Mouse (Mus musculus): ENCODE data around the gene Mettl26. TPM values are rescaled to one million over a fixed set of nuclear protein-coding genes. Genes with fewer than 3 reads are reported as not detected.

The Mettl26 gene
- total RNA-seq, 2 experiments from 2014 or later: 37.6 to 40.3 TPM

DNA sequence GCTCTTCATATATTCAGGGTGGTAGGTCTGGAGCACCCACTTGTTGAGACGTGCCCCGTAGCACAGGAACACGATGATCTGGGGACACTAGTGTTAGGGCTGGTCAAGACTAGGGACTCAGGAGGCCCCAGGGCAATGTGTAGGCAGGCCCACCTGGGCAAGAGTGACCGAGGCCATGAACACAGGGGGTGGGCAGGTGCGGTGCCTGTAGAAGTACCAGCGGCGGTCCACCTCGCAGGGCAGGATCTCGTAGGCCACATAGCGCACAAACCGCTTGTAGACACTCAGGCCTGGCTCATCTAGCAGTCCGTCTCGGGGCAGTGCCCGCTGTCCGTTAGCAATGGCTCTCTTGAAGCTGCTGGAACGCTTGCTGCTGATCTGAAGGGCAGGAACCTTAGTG is 39.1 kb upstream of the Mettl26 start:
- no peak for DNase-seq (ENCODE audit: low spot score in 2 of 2)
- intact Hi-C loops (cut with DNase I): no loop called here

DNA sequence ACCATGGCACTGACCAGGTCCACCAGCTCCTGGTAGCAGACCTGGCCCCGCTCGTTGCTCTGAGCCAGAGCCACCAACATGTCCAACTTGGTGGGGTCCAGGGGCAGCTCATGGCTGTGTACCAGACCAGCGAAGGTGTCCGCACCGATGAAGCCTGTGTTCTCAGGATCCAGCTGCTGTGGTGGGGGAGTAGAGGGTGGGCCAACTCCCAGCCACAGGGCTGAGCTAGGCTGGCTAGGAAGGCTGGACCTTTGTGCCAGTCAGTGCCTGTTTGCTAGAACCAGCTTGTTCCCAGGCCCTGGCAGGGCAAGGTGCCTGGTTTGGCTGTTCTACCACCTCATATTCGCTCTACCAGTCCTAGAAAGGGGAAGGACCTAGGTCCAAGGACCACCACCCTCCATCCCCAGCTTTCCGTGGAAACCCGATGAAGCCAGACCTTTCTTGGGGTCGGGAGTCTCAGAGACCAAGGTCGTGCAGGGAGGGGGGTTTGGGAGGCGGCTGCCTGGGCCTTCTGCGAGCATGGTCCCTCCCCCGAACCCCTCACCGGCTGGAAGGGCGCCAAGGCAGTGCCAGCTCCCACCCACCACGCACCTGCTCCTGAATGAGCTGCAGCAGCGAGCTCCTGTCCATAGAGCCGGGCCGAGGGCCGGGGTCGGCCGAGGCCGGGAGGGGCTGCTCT is 38.3 kb upstream of the Mettl26 start:
- intact Hi-C loops (cut with DNase I): no loop called here
- DNase-seq (ENCODE audit: low spot score in 2 of 2): no peak

DNA sequence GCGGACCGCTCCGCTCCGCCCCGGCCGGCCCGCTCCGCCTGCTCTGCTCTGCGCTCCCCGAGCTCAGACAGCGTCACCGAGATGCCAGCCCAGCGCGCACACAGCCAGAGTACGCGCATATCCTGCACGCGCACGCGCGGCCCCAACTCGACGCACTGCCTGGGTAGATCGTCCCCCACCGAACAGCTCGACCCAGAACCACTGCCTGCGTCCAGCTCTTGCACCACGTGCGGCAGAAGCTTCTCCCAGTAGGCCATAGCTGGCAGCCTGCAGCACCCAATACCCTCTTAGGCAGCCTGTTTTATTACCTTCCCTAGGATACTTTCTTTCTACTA is 37.8 kb upstream of the Mettl26 start, which contains the start of gene Rhbdl1:
Gene Rhbdl1, minus strand, starts transcription at position 220 of the 335 bp plus-strand sequence.
- intact Hi-C loops (cut with DNase I): no loop called here
- DNase-seq (ENCODE audit: low spot score in 2 of 2): peak; percentile 90 to 93

DNA sequence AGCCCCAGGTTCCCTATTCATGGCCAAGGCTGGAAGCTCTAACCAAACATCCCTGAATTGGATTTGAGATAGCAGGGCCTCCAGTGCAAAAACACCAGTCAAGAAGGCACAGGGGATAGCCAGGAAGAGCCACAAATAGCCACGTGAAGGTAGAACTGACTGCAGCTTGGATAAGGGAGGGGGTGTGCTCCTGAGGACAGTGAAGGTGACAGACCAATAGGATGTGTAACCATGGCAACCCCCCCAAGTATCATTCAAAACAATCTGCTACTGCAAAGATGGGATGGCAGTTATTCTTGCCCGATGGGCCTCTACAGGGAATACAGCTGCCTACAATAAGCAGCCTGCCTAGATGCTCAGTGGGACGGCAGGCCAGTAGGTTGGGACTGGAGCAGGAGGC is 37.3 kb upstream of the Mettl26 start:
- intact Hi-C loops (cut with DNase I): no loop called here
- DNase-seq (ENCODE audit: low spot score in 2 of 2): peak in 1 of 2 experiments; percentile 67

DNA sequence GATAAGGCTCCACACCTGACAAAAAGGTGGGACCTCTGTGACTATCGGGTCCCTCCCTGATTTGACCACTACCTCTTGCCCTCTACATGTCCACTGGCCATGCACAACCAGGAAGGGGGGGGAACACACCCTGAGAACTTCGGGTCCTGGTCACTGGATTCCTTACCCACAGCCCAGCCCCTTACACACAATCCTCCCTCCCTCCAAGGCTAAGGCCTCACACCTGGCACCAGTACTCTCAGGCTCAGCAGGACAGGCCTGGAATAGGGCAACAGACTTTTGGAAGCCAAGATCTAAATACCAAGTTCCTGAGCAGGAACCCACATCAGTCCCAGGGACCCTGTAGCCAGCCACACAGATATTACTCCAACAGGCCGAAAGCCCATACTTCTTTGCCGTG is 36.0 kb upstream of the Mettl26 start:
- DNase-seq (ENCODE audit: low spot score in 2 of 2): no peak

DNA sequence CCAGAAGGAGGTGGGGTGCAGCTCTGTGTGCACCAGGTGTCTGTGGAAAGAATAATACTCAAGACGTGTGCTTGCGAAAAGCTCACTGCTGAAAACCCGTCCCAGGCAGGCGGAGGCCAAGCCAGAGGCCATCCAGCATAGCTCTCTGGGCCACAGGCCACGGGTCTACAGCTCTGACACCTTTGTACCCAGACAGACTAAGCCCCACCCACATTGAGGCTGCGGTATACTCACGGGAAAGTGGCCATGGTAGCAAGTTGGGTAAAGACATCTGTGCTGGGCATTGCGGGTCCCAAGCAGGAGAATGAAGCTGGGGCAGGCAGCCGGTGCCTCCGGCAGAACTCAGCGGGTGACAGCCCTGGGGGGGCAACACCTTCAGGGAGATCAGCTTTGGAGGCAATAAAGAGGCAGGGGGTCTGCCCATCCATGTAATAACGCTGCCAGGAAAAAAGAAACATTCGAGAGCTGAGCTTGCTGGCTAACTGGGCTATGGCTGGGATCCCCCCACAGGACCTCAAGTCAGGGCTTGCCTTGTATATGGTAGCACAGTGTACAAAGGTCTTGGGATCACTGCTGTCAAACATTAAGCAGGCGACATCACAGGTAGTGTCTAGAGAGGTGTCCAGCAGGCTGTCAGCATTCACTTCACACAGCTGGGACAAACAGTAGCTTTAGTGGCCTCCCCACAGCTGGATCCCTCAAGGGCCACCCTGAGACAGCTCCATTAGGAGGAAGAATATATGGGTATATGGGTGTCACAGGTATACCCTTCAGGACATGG is 35.2 kb upstream of the Mettl26 start:
- no peak for DNase-seq (ENCODE audit: low spot score in 2 of 2)
- intact Hi-C loops (cut with DNase I): no loop called here

More for the DNA sequence above, 36.0 kb upstream of the Mettl26 start:
- intact Hi-C loops (cut with DNase I): no loop called here

DNA sequence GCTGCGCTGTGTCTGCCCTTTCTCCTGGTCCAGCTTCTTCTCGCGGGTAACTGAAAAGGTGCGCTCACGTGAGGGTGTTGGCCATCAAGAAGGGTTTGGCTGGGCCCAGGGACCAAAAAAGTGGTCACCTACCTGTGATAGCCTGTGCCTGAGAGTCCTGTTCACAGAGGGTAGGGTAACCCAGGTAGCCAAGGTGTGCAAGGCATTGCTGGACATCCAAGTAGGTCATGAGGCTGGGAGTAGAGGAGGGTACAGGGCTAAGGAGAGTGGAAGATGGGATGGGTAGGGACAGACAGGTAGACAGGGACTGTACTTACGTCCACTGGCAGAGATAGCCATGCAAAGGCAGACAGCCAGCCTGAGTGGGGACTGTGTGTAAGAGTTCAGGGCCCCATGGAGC is 34.4 kb upstream of the Mettl26 start:
- intact Hi-C loops (cut with DNase I): no loop called here

DNA sequence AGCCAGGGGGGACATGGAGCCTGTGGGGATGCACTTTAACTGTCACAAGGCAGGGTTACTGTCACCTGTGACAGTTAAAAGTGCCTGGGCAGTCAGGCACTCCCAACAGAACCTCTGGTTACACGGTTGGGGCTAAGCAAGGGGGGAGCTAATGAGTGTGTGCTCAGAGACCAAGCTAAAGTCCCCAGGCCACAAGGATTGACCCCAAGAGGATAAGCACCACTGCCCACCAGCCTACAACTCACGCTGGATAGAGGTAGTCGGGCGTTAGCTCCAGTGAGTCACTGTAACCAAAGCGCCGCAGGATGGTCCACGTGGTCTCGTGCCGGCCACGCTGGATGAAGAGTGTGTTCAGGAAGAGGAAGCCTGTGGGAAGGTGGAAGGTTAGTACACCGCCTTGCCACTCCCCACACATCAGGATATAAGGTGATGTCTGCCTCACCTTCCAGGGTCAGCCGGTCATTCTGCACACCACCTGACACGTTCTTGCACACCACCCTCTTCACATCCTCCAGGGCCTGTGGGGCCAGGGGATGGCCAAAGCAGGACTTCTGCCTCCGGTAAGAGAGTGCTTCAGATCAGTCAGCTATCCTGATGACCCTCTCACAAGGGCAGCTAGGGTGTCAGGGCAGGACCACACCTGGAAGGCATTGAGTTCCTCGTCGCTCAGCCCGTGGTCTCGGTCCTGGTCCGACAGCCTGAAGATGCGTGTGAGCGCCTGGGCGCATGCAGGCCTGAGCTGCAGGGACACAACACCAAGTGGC is 33.6 kb upstream of the Mettl26 start, which contains the start of gene Gm20683:
Gene Gm20683, minus strand, starts transcription at position 647 of the 764 bp plus-strand sequence.
- intact Hi-C loops (cut with DNase I): no loop called here
- no peak for DNase-seq (ENCODE audit: low spot score in 2 of 2)

More for the DNA sequence above, 34.4 kb upstream of the Mettl26 start:
- DNase-seq (ENCODE audit: low spot score in 2 of 2): no peak

DNA sequence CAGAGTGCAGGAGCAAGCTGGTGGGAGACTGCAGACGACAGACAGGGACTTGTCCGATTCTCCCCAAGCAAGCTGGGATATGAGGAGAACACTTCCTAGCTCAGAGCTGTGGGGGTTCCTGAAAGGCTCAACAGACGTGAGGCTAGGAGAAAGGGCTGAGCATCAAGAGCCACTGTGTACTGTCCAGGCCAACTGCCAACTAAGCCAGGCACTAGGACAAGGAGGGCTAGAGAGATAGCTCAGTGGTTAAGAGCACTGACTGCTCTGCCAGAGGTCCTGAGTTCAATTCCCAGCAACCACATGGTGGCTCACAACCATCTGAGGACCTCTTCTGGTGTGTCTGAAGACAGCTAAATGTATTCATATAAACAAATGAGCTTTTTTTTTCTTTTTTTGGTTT is 32.4 kb upstream of the Mettl26 start:
- intact Hi-C loops (cut with DNase I): no loop called here
- DNase-seq (ENCODE audit: low spot score in 2 of 2): no peak

DNA sequence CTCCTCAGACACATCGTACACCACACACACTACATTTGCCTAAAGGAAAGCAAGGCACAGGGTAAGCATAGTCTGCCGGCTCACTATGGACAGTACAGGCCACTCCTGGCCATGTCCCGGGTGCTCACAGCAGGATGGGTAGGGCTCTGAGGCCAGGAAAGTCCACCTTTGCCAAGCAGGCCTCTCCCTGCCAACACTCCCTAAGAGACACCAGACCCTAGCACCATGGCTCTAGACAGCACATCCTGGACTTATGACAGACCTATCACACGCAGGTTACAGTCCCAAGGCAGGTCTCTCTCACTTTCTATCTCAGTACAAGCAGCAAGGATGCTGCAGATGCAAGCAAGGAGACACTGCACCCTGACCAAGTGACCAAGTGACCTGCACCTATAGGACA is 31.8 kb upstream of the Mettl26 start:
- intact Hi-C loops (cut with DNase I): no loop called here
- no peak for DNase-seq (ENCODE audit: low spot score in 2 of 2)

DNA sequence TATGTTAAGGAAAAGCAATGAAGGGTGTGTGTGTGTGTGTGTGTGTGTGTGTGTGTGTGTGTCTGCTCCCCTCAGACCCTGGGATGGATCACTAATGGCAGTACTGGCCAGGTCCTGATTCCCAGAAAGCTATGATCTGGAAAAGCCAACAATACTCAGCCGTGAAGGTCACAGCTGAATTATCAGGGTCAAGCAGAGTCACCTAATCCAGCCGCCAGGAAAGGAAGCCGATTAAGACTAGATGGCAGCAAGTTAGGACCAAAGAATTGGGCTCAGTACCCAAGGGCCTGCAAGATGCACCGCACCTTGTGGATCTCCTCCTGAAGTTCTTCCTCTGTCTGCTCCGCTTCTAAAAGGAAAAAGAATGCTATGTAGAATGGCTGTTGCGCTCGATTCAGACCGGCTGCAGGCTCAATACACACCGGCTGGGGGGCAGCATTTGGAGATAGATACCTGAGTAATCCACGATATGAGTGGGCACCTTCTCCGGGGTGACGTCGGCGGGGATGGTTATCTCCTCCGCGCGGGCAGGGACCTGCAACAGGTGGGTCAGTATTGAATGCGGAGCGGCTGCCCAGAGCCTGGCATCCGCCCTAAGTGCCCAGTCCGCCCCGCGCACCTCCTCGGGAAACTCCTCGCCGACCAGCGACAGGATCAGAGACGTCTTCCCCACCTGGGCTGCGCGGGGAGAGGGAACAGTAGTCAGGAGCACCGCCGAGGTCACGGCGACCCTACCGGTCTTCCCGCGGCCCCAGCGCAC is 31.1 kb upstream of the Mettl26 start:
- DNase-seq (ENCODE audit: low spot score in 2 of 2): no peak
- intact Hi-C loops (cut with DNase I): no loop called here

DNA sequence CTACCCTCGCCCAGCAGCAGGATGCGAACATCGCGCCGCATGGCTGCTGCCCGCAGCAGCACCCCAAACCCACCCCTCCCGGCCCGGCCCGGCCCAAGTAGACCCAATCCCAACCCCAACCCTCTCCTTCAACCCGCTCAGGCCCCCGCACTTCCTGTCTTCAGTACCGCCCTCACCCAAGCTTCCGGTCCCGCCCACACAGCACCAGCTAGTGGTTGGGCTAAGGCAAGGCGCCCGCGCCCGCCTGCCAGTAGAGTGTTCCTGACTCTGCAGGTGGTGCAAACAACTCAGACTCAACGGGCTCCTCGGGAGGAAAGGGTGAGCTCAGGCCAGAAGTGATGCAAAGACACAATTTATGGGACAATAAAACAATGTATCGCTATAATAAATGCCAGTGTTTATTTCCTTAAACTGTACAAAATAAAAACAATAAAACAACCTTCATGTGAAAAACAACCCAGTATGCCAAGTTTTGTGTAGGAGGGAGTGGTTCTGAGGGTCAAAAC is 30.4 kb upstream of the Mettl26 start, which contains the start of gene Rhot2:
Gene Rhot2, minus strand, starts transcription at position 456 of the 506 bp plus-strand sequence.
- DNase-seq (ENCODE audit: low spot score in 2 of 2): peak; percentile 94 to 95
- intact Hi-C loops (cut with DNase I): no loop called here

DNA sequence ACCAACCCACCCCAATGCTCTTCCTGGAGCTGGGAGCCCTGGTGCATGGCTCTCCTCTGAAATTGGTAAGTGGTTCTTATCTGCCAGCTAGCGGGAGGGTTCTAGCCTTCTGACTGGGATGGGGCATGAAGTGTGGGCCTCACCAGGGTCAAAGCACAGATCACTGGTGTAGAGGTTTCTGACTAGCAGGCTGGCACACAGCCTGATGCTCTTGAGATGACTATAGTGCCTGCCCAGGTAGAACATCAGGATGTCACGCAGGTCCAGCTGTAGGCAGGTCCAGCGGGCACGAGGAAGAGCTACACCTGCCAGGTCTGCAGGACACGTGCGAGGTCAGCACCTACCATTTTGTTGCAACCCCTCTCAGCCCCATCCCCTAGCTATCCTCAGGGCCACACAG is 14.6 kb upstream of the Mettl26 start:
- intact Hi-C loops (cut with DNase I): no loop called here
- DNase-seq (ENCODE audit: low spot score in 2 of 2): no peak

DNA sequence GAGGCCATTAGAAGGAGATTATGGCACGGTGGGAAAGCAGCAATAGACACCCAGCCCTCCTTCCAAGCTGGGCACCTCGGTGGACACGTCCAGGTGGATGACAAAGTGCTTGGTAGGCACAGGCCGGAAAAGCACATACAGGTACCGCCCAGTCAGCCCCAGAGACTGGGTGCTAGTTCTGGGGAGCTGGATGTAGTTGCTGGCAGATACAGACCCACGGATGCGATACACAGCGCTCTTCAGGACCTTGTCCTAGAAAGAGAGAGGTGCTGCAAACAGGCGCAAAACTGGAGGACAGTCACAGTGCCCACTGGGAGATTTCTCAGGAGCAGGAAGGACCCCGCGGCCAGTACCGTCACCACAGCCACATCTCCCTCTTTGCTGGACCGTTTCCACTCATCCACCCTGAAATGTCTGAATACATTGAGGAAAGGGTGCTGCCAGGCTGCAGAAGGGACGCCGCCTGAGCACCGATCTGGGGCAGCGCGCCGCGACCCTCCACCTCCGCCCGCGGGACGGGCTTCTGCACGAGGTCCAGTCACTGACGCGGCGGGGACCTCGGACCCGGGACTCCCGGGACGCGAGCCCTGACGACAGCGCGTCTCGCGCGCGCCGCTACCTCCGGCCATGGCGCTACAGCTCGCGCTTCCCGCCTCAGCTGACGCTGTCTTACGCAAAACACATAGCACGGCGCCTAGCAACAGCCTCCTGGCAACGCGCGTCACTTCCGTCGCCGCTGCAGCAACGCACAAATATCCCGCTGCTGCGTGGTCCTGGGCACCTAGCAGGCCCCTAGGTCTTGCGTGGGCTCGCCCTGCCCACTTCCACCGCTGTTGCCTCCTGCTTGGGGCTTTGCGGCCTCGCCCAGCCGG is 13.8 kb upstream of the Mettl26 start, which contains the start of gene Wdr90:
Gene Wdr90, minus strand, starts transcription at position 670 of the 872 bp plus-strand sequence.
- DNase-seq (ENCODE audit: low spot score in 2 of 2): peak; percentile 94
- intact Hi-C loops (cut with DNase I): no loop called here

DNA sequence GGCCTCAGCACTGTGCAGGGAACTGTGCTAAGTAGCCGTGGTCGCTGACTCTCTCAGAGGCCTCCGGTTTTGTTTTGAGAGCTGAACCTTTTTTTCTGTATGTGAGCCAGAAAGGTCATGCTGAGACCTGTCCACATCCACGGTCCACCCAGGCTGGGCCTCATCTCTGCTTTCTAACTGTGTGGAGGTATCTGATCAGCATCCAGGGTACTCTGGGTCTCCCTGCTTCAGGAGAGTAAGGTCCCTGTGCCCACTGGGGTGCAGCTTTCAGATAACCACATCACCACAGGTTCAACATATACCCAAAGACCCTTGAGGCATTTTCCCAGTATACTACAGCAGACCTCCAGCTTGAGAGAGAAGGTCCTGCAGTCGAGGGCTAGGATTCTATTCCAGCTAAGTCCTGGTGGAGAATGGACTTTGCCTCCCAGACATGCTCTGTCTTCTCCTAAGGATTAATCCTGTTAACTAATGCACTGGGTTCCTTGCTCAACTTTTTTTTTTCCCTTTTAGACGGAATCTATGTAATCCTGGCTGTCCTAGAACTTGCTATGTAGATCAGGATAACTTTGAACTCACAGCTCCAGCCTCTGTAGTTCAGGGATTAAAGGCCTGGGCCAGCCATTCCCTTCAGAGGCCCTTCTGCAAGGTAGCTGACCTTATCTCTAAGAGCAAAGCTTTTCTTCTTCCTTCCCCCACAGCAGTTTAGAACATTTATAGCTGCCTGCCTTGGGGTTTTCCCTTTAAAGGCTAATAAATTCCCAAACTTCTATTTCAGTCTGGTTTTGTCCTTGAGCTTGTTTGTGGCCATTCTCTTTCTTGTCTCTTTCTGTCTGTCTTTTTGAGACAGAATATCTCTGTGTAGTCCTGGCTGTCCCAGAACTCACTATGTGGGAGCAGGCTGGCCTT is 12.9 kb upstream of the Mettl26 start:
- DNase-seq (ENCODE audit: low spot score in 2 of 2): no peak
- intact Hi-C loops (cut with DNase I): no loop called here

DNA sequence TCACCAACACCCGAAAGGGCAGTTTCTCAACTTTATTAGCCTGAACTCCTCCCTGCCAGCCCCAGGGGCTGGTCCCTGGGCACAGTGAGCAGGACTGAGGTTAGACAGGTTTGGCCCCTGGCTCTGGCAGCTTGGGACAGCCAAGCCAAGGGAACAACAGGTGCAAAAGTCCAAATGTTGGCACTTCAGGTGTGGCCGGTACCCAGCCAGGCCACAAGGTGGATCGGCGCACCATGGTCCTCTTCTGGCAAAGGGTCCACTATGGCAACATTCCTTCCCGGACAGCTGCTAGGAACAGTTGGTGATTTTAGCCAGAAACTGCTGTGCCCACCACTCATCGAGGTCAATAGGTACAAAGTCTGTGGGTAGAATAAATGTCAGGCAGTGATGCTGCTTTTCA is 11.2 kb upstream of the Mettl26 start:
- intact Hi-C loops (cut with DNase I): no loop called here
- DNase-seq (ENCODE audit: low spot score in 2 of 2): no peak

DNA sequence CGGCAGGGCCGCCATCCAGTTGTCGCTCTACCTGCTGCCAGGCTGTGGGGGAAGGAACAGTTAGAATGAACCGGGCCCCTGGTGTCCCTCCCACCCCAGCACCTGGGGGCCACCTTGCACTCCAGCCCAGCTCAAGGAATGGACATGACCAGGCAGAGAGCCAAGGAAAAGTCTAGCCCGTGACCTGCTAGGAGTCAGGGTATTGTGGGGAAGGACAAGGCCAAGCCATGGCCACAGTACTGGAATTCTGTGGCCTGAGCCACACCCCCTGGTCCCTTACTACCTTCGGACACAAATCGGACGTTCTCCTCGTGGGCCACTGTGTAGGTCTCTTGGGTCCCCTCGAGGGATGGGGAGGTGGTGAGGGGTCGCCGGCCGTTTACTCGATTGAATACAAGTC is 10.6 kb upstream of the Mettl26 start:
- intact Hi-C loops (cut with DNase I): no loop called here
- DNase-seq (ENCODE audit: low spot score in 2 of 2): no peak

All from left cerebral cortex, postnatal 14 days (tissue).